Mouse (Mus musculus) ES-Bruce4 (cell line): ENCODE measurements around the gene Phgr1.

Experiments
- CTCF ChIP-seq: IDR thresholded peaks from one replicate; pipeline ENCODE4 v1.8.1; 2011; ENCODE audit warnings: low read depth, low read length
- EP300 ChIP-seq: IDR thresholded peaks from 2 replicates; pipeline ENCODE4 v1.6.1; 2011; ENCODE audit warnings: low read depth, low read length; ENCODE audit not compliant: insufficient read depth
- POLR2A ChIP-seq: IDR thresholded peaks from one replicate; pipeline ENCODE4 v1.8.1; 2011; ENCODE audit warnings: low read length; ENCODE audit not compliant: insufficient read depth

- TF ChIP-seq CTCF (no peak), POLR2A (no peak), EP300 (no peak)
Measured at GRCm38 (mm10) chr2:118783663-118784062, 11.1 kb downstream of the Phgr1 start.
